Mouse (Mus musculus): ENCODE results near the gene Nacad.

GRCm38 (mm10) chr11:6647831-6648724 is 42.2 kb upstream of the Nacad start:
- TF ChIP-seq CTCF (IDR thresholded peaks at IDR 0.05; ENCODE audit: control insufficient read depth, insufficient read depth, low read length) (no peak), POLR2A (IDR thresholded peaks at IDR 0.05; ENCODE audit: borderline replicate concordance, control insufficient read depth, low read depth, low read length) (no peak)

All from bone marrow, adult 2 months (tissue).